Mouse (Mus musculus) c-Kit-positive CD71-positive TER-119-negative erythroid progenitor cells, embryonic 14.5 days (primary cell): ENCODE results near the gene Acsbg1.
"Not testable (repeated sequence)": the region's sequence is repeated elsewhere in the genome, so short reads cannot be mapped to it uniquely, and the experiment has no call there.

Source experiments
- DNase-seq: peaks from one replicate; pipeline ENCODE4 v3.0.0-alpha.2; 2013; ENCODE audit warnings: low read depth

Gene Acsbg1

DNA sequence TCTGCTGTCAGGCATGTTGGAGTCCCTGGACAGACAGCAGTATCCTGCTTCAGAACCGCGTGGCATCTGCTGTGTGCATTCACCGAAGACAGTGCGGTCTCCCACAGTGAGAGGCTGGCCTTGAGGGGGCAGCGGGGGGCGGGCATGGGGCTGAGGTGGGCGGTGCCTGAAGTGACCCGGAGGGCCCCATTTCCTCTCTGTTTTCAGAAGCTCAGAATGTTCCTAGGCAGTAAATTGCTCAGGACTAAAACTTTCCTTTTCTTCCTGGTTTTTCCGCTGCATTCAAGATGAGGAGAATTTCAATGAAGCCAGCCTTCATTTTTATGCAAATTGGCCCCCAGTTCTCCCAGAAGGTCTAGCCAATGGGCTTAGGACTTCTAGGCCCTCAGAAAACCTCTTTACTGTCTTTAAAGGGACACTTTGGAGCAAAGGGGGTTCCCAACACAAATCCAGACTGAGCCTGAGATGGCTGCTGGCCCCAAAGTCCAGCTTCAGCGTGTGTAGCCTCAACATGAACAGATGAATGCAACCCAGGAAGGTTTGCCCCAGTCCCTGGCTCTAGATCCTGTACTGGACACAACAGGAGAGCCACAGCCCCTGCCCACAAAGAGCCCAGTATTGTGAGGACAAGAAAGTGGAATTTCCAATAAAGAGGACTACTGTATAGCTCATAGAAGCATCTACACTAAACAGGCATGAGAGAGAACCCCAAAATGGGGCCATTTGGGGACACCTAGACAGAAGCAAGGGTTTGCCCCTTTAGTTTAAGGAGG, at the start of gene Acsbg1:
Gene Acsbg1, minus strand, starts transcription at position 266 of the 773 bp plus-strand sequence.
- DNase-seq: no peak

GRCm38 (mm10) chr9:54708085-54708484, 46.4 kb upstream of the Acsbg1 start:
- no peak for DNase-seq

DNA sequence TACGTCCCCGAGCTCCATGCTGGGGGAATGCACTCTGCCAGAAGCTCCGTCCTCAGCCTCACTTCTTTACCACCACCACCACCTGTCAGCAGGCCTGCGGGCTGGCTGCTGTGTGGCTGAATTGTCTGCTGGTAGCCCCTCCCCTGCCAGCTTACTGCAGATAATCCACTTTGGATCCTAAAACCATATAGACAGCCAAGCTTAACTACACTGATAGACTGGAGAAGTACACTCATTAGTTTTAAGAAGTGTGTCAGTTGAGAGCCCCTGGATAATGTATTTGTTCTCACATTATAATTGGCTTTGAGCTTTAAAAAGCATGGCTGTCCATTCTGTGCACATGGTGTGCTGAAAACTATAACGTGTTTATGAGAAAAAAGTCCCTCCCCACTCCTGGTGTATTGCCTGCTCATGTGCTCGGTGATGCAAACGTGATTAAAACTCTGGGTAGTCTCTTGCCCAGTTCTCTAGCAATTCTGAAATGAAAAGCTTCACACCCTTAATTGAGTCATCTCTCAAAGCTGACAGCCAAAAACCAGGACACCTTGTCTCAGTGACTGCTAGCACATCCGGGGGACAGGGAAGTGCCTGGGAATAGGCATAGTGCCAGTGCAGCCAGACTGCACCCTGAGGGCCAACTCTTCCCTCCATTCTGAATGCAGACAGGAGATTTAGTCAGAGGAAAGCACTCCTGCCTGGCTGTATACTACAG, 45.8 kb upstream of the Acsbg1 start:
- no peak for DNase-seq

- DNase-seq: no peak
Observed at GRCm38 (mm10) chr9:54705561-54705960, 43.9 kb upstream of the Acsbg1 start.

DNA sequence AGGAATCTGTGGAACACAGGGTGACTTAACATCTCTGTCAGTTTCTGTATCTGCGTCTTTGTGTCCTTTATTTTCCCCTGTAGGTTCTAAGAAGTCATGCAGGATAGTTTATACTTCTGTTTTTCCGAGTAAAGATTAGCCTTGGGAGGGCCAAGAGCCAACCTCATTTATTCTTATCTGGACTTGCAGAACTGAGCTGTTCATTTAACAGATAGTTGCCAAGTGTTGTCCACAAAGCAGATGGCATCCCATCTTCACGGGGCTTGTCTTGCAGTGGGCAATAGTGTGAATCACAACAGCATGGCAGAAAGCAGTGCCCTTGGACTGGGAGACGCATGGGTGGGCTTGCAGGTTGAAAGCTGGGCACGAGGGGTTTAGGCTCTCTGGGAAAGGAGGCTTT, 42.7 kb upstream of the Acsbg1 start:
- DNase-seq: peak; percentile 77

- DNase-seq: no peak
Observed at GRCm38 (mm10) chr9:54702581-54702980, 40.9 kb upstream of the Acsbg1 start.

DNA sequence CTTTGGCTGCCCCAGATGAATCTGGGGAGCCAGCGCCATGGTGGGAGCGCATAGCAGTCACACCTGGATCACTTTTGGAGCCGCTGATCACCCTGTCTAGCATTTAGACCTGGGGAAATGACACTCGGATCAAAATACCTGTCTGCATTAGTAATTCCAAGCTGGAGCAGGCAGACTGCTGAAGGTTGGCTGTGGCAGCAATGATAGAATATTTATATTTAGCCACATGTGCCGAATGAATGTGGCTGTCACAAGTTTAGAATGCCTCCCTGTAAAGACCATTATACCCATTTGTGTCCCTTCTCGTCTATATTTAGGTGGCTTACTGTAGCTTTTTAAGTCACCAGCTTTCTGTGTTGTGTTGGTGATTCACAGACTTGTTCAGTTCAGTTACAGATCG, 39.1 kb upstream of the Acsbg1 start:
- DNase-seq: no peak

DNA sequence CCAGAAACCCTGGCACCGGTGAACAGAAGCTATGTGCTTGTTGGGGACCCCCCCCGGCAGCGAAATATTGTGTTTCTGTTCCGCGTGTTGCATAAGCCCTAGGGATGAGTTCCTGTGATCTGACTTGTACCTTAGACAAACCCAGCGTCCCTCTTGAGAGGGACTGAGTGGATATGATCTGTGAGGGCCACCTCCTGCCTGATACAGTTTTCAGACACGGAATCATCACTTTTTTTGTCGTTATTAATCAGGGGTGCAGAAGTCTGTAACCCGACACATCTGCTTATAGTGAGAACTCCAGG, 38.5 kb upstream of the Acsbg1 start:
- no peak for DNase-seq

- DNase-seq: no peak
Observed at GRCm38 (mm10) chr9:54699345-54700173, 37.9 kb upstream of the Acsbg1 start.

- DNase-seq: no peak
Observed at GRCm38 (mm10) chr9:54699087-54699344, 37.3 kb upstream of the Acsbg1 start.

DNA sequence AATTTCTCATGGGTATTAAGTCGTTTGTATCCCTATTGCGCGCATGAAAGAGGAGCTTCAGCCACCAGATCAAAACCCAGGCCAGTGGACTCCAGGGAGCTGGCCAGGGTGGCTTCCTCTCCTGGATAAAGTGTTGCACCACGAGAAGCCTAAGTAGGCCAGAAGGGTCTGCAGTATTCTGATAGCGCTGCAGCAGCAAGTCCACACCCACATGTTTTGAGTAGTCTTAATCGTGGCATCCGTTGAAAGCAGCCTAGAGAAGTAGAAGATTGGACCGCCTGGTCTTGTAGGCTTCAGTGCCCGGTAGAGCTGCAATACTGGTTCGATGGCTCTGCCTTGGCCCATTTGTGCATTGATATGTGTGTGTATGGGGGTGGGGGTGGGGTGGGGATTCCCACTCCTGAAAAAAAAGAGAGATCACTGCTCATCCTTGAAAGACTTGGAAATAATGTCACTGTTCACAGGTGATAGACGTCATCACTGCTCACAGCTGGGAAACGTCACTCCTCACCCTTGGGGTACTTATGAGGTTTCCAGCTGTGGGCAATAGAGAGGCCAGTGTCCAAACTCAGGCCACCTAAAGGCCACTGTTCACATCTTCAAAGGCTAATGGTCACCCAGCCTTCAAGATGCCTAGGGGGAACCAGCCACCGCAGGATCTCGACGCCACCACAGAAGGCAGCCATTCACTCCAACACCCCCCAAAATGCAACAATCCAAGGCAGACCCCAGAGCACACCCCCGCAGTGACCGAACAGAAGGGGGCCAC, 36.8 kb upstream of the Acsbg1 start, which contains the start of gene Dnaja4:
Gene Dnaja4, plus strand, starts transcription at position 556 of the 769 bp plus-strand sequence.
- peak; percentile 74 for DNase-seq

- DNase-seq: not testable (repeated sequence)
Observed at GRCm38 (mm10) chr9:54691241-54691805, 29.7 kb upstream of the Acsbg1 start.

GRCm38 (mm10) chr9:54690697-54691096, 29.0 kb upstream of the Acsbg1 start:
- not testable (repeated sequence) for DNase-seq

- no peak for DNase-seq
Observed at GRCm38 (mm10) chr9:54689446-54689845, 27.8 kb upstream of the Acsbg1 start.

DNA sequence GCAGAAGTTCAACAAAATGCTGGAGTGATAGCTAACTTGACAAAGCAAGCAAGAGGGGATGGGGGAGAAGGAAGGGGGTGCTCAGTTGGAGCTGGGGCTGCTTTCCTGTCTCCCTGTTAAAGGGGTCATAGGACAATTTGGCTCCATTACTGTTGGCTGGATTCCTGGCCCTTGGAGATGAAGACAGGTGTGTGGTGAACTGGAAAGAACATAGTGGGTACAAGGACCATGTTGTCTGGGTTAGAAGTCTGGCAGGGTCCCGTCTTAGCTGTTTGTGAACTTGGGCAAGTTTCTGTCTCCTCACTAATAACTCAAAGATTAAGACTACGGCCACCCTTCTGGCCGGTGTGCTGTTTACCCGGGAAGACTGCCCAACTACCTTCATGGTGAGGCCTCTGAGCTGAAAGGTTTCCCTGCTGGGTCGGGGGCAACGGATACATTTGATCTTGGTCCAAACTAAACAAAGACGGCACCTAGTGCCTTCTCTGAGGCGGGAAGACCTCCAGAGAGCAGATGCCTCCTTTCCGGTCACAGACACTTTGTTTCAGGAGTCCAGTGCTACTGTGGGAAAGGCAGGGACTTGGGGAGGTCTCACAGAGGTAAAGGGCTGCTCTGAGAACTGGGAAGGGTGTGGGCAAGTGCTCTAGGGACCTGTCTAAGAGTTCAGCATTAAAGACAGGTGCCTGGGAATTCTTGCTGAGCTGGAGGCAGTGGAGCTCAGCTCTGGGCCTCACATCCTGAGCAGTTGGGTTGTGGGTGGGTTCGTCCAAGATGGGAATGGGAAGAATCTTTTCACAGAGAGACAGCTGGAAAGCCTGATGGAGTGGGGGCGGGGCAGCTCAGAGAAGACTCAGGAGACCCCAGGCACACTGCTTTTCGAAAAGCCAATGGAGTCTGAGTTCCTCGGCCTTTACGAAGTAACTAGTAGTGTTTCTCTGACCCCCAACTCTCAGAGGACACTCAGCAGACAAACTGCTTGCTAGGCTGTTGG, 25.9 kb upstream of the Acsbg1 start:
- no peak for DNase-seq

DNA sequence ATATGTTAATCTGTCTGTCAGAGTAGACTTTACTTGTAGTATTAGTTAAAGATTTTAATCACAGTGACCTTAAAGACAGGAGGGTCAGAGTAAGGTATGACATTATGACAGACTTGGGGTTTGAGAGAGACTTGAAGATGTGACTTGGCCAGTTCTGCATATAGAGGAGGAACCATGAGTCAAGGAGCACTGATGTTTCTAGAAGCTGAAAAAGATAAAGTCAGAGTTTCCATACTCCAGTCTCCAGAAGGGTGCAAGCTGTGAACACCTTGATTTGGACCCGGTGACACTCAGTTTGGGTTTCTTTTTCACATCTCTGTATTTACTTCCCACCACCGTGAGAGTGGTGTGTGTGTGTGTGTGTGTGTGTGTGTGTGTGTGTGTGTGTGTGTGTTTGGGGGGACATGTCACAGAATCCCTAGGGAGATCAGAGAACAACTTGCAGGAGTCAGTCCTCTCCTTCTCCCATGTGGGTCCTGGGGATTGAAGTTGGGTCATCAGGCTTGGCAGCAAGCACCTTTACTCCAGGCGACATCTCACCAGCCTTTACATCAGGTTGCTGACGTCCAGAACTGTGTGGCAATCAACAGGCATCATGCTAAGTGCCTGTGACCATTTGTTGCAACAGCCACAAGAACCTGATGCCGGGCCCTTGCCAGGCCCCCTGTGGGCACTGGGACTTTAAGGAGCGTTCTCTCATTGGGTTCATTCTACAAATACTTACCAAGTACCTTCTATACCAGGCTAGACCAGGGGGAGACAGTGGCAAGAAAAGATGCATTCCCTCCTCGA, 22.3 kb upstream of the Acsbg1 start:
- DNase-seq: no peak

GRCm38 (mm10) chr9:54682846-54683245, 21.2 kb upstream of the Acsbg1 start:
- DNase-seq: no peak

GRCm38 (mm10) chr9:54676531-54676986, 14.9 kb upstream of the Acsbg1 start:
- no peak for DNase-seq

GRCm38 (mm10) chr9:54673887-54674286, 12.2 kb upstream of the Acsbg1 start:
- DNase-seq: no peak

- no peak for DNase-seq
Observed at GRCm38 (mm10) chr9:54671962-54672361, 10.3 kb upstream of the Acsbg1 start.
